Mouse (Mus musculus) hindbrain, embryonic 16.5 days (tissue): Measurements from ENCODE around the gene Dtx4. TPM values are rescaled to one million over a fixed set of nuclear protein-coding genes. Genes with fewer than 3 reads are reported as not detected.

Experiments used
- ATAC-seq: fragments of 200-750 bp; cut with Nextera tagmentation; 2 replicates; pipeline ENCODE4 v1.8.0; 2017; ENCODE audit warnings: moderate TSS enrichment, moderate library complexity
- H3K27ac ChIP-seq: fragments of 300-500 bp; sonication (generic); 2 replicates; pipeline ENCODE4 v1.5.1; 2014; ENCODE audit warnings: low read depth, mild to moderate bottlenecking, control low read depth, low read length, moderate library complexity
- H3K27me3 ChIP-seq: fragments of 300-500 bp; sonication (generic); replicated peaks from 2 replicates; pipeline ENCODE4 v1.6.1; 2014; ENCODE audit warnings: low read length; ENCODE audit not compliant: control insufficient read depth, insufficient read depth
- H3K36me3 ChIP-seq: fragments of 300-500 bp; sonication (generic); 2 replicates; pipeline ENCODE4 v1.6.1; 2014; ENCODE audit warnings: mild to moderate bottlenecking, low read length, moderate library complexity, mixed read lengths; ENCODE audit not compliant: control insufficient read depth, insufficient read depth
- H3K4me1 ChIP-seq: fragments of 300-500 bp; sonication (generic); 2 replicates; pipeline ENCODE4 v1.6.1; 2014; ENCODE audit warnings: low read depth, low read length; ENCODE audit not compliant: control insufficient read depth, insufficient read depth
- H3K4me2 ChIP-seq: fragments of 300-500 bp; sonication (generic); 2 replicates; pipeline ENCODE4 v1.6.1; 2014; ENCODE audit warnings: mild to moderate bottlenecking, low read length, control low read depth, moderate library complexity
- H3K4me3 ChIP-seq: fragments of 300-500 bp; sonication (generic); 2 replicates; pipeline ENCODE4 v1.5.1; 2014; ENCODE audit warnings: mild to moderate bottlenecking, low read length, control low read depth, moderate library complexity
- H3K9ac ChIP-seq: fragments of 300-500 bp; sonication (generic); 2 replicates; pipeline ENCODE4 v1.6.1; 2014; ENCODE audit warnings: low read depth, mild to moderate bottlenecking, control low read depth, low read length, moderate library complexity
- H3K9me3 ChIP-seq: fragments of 300-500 bp; sonication (generic); 2 replicates; pipeline ENCODE4 v1.6.1; 2014; ENCODE audit warnings: mild to moderate bottlenecking, low read length, moderate library complexity; ENCODE audit not compliant: control insufficient read depth
- WGBS: fragments of 180-500 bp; shearing (Covaris S2); extraction: QIAGEN DNeasy Blood & Tissue Kit; methylation state at CpG from one replicate; pipeline ENCODE4 v1.1.7; 2014; 5-methylcytosine and 5-hydroxymethylcytosine counted together
- polyA plus RNA-seq: library from polyadenylated mRNA; unstranded; fragments of >200 nt; fragmentation: Nextera tagmentation; extraction: Ambion mirVana; gene quantifications from 2 replicates; pipeline ENCODE4 v1.2.1, GENCODE M21; 2015

Dtx4 gene
- polyA plus RNA-seq, 1 experiment from 2014 or later, result 32.7 TPM

DNA sequence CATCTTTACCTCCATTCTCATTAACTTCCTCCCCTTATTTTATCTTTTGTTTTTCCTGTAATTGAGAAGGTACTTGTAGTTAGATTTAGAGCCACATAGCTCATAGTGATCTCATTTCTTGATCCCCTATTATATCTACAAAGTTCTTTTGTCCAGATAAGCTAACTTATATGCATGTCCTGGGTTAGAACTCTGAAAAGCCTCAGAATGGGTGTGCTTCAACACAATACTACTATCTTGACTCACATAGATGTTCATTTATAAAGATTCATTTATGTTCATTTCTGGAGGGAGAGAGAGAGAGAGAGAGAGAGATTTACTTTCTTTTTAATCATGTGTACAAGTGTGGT, 17.3 kb upstream of the Dtx4 start:
- no peaks in the 10 kb centered on the region for H3K27me3 ChIP-seq
- peak; percentile 24; the same call in 1 of the 2 replicates for ATAC-seq

DNA sequence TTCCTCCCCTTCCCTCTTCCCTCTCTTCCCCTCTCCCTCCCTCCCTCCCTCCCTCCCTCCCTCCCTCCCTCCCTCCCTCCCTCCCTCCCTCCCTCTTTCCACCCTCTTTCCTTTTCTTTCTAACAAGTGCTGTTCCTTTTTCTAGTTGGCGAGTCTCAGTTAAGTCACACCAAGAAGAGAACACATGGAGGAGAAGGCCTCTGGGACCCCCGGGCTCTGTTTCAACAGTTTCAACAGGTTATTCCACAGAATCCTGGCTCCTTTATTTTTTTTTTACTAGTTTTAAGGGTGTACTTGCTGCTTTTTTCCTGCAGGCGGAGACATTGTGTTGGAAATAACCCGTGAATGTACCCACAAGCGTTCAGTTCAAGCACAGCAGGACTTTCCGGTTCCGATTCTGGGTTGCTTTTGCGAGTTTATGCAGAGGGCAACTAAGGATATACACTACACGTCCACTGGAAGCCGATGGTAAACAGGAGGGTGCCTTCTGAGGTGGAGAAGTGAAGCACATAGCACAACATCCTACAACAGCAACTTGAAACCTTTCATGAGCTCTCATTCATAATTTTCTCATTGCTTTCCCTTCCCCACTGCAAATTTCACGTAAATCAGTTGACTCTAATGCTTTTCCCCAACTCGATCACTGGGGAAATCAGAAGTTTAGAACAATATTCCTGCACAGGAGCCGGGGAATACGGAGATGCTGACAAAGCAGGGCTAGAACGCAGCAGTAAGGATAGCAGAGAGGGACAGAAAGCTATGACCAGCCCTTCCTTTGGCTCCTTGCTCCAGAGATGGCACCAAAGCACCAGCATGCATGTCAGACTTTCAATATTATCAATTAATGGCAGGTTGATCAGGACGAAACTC, 16.7 kb upstream of the Dtx4 start:
- Histone ChIP-seq H3K4me1 (no peaks in the 10 kb centered on the region; the same call in 1 of the 2 replicates), H3K27ac (peak overlapping the region; percentile 72)
- 1% methylated on average over 16 of the region's 16 CpGs for WGBS

More for the DNA sequence above, 17.3 kb upstream of the Dtx4 start:
- H3K4me2 ChIP-seq, result peak overlapping the region; percentile 81
- H3K36me3 ChIP-seq, result no peaks in the 10 kb centered on the region
- H3K27ac ChIP-seq, result no peak overlapping the region
- H3K4me3 ChIP-seq, result peak overlapping the region; percentile 55
- H3K9me3 ChIP-seq, result no peaks in the 10 kb centered on the region
- no peaks in the 10 kb centered on the region; the same call in 1 of the 2 replicates for H3K4me1 ChIP-seq
- peak overlapping the region; percentile 75 for H3K9ac ChIP-seq

DNA sequence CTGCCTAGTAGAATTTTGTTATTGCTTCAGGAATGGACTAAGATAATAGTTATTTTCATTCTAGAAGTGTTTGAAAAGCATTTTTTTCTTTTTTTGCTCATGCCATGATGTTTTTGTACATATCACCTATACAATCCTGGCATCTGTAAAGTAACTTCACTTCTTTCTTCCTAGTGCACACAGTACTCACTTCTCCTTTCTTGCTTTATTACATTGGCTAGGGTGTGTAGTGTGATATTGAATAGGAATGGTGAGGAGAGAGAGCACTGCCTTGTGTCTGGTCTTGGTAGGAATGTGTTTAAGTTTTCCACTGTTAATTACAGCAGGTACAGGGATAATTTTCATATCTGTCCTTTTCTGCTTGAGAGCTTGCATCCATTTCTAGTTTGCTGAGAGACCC, 13.4 kb upstream of the Dtx4 start:
- Histone ChIP-seq H3K9ac (no peak overlapping the region), H3K27me3 (no peaks in the 10 kb centered on the region), H3K4me2 (no peak overlapping the region), H3K9me3 (no peaks in the 10 kb centered on the region), H3K36me3 (no peaks in the 10 kb centered on the region), H3K4me1 (no peaks in the 10 kb centered on the region; the same call in 1 of the 2 replicates), H3K27ac (no peak overlapping the region), H3K4me3 (no peak overlapping the region)
- no peak for ATAC-seq

More for the DNA sequence above, 16.7 kb upstream of the Dtx4 start:
- H3K4me2 ChIP-seq, result peak overlapping the region; percentile 81
- no peaks in the 10 kb centered on the region for H3K36me3 ChIP-seq
- peak overlapping the region; percentile 55 for H3K4me3 ChIP-seq
- no peaks in the 10 kb centered on the region for H3K27me3 ChIP-seq
- ATAC-seq, result peak; percentile 96
- no peaks in the 10 kb centered on the region for H3K9me3 ChIP-seq
- H3K9ac ChIP-seq, result peak overlapping the region; percentile 75

DNA sequence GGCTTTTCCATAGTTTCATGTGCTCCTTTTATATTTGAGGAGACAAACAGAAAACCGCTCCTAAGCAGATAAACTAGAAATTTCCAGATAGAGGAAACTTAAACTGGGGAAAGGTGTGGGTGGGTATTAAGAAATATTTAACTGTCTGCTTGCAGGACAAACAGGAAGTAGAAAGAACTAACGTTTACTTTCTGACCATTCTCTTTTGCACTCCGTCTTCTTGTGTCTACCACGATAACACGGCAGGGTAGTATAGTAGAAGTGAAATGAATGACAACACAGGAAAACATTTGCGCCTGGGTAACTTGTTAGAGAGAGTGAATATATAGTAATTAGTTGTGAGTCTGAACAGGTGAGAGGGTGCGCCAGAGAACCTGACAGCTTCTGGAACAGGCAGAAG, 1.5 kb upstream of the Dtx4 start:
- WGBS, result 93% methylated on average over 7 of the region's 7 CpGs
- ATAC-seq, result no peak
- Histone ChIP-seq H3K27ac (no peak overlapping the region), H3K36me3 (no peaks in the 10 kb centered on the region), H3K9ac (no peak overlapping the region), H3K4me3 (no peak overlapping the region), H3K9me3 (no peaks in the 10 kb centered on the region), H3K27me3 (no peaks in the 10 kb centered on the region), H3K4me1 (peaks cover 13% of the 10 kb centered on the region), H3K4me2 (no peak overlapping the region)

DNA sequence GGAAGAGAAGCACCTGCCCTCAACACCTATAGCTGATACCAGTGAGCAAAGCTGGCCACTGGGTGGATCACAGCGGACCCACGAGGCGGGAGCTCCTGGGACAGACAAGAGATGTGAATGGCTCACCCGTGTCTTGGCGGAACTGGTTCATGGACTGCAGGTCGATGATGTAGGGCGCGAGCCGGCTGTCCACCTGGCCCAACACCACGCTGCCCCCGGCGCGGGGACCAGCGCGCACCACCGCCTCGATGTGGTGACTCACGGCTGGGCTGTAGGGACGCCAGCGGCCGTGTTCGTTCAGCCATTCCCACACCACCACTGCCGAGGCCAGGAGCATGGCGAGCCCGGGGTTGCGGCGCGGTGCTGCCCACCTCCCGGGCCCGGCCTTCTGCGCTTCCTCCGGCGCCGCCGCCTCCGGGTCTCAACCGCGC, 358 bp downstream of the Dtx4 start:
- Histone ChIP-seq H3K9ac (peak overlapping the region; percentile 85), H3K9me3 (no peaks in the 10 kb centered on the region), H3K4me3 (peak overlapping the region; percentile 69), H3K36me3 (no peaks in the 10 kb centered on the region), H3K4me2 (peak overlapping the region; percentile 83), H3K4me1 (peaks cover 13% of the 10 kb centered on the region), H3K27me3 (no peaks in the 10 kb centered on the region), H3K27ac (peak overlapping the region; percentile 93)
- under 1% methylated on average over 37 of the region's 38 CpGs for WGBS
- ATAC-seq, result peak; percentile 63

DNA sequence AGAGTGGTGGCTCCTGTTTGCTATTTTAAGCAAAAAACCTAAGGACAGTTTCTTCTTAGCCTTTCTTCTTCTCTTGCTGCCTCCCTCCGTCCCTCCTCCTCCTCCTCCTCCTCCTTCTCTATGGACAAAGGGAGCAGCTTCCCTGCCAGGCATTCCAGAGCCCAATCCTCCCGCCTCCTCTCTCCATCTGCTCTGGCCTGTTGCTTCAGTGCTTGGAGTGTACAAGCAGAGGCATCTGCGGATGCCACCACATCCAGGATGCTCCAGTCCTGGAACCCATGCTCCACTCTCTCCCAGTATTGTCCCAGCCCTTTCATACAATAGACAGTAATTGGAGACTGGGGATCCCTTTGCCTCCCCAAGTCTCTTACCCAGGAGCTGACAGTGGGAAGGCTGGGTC, 1.1 kb downstream of the Dtx4 start:
- ATAC-seq, result peak; percentile 28; the same call in 1 of the 2 replicates
- Histone ChIP-seq H3K4me2 (peak overlapping the region; percentile 83), H3K27me3 (no peaks in the 10 kb centered on the region), H3K9me3 (no peaks in the 10 kb centered on the region), H3K36me3 (no peaks in the 10 kb centered on the region), H3K4me3 (peak overlapping the region; percentile 69), H3K27ac (peak overlapping the region; percentile 93), H3K9ac (peak overlapping the region; percentile 85), H3K4me1 (peaks cover 14% of the 10 kb centered on the region)
- WGBS, result 0% methylated on average over 3 of the region's 3 CpGs

DNA sequence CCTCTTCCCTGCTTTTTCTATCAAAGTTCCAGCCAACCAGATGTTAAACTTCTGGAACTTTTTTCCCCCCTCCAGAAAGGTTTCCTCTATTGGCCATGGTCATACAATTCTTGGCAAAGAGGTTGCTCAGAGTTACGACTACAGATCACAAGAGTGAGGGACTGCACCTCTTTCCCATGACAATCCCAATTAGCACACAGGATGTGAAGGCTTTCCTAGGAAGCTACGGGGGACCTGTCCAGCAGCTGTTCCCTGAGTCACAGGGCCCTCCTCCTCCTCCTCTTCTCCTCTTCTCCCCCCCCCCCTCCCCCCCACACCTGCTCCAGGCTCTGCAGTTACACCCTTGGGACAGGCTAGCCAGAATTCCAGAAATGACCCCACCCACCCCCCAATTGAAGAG, 1.8 kb downstream of the Dtx4 start:
- no peak for ATAC-seq
- Histone ChIP-seq H3K27ac (peak overlapping the region; percentile 93), H3K4me1 (peaks cover 19% of the 10 kb centered on the region), H3K36me3 (no peaks in the 10 kb centered on the region), H3K4me3 (peak overlapping the region; percentile 69), H3K27me3 (no peaks in the 10 kb centered on the region), H3K4me2 (peak overlapping the region; percentile 83), H3K9me3 (no peaks in the 10 kb centered on the region), H3K9ac (peak overlapping the region; percentile 85)
- WGBS, result 3% methylated on average over 2 of the region's 2 CpGs

DNA sequence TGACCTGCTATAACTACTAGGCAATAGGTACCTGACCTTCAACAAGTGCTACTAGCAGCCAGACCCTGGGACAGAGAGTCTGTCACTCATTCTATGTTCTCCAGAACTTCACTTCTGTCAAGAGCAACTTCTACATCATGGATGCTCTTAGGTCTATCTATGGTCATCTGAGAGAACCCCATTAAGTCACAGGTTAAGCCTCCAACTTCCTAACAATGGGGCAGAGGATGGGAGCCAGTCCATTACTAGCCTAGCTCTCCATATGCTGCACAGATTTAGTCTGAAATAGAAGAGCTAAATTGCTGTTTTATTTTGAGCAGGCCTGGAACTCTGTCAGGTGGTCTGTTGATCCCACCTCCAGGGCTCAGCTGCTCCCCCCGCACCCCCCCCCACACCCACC, 2.3 kb downstream of the Dtx4 start:
- H3K4me1 ChIP-seq, result peaks cover 19% of the 10 kb centered on the region
- H3K27me3 ChIP-seq, result no peaks in the 10 kb centered on the region
- peak overlapping the region; percentile 69; the same call in 1 of the 2 replicates for H3K4me3 ChIP-seq
- ATAC-seq, result no peak
- peak overlapping the region; percentile 83 for H3K4me2 ChIP-seq
- no peaks in the 10 kb centered on the region for H3K9me3 ChIP-seq
- no peaks in the 10 kb centered on the region for H3K36me3 ChIP-seq
- peak overlapping the region; percentile 93 for H3K27ac ChIP-seq
- 17% methylated on average over 1 of the region's 1 CpGs for WGBS
- no peak overlapping the region for H3K9ac ChIP-seq

DNA sequence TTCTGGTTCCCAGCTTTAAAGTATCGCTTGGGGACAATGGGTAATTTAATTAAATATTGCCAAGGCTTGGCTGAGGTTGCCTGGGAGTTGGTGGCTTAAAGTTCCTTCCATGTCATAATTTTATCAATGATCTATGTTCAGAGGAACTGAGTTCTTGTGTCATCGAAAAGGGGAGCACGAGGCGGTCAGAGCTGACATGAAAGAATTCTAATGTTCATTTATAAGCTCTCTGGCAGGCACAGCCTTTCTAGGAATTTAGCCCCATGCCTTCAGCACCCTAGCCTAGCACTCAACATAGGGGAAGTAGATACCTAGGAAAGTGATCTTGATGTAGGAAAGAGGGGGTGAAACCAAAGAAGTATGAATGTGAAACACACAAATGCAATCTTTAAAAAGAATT, 2.9 kb downstream of the Dtx4 start:
- H3K4me1 ChIP-seq, result peaks cover 22% of the 10 kb centered on the region
- no peak for ATAC-seq
- no peak overlapping the region for H3K9ac ChIP-seq
- H3K36me3 ChIP-seq, result no peaks in the 10 kb centered on the region
- peak overlapping the region; percentile 35; the same call in 1 of the 2 replicates for H3K27ac ChIP-seq
- H3K4me2 ChIP-seq, result peak overlapping the region; percentile 83
- 33% methylated on average over 4 of the region's 4 CpGs for WGBS
- H3K9me3 ChIP-seq, result no peaks in the 10 kb centered on the region
- no peaks in the 10 kb centered on the region for H3K27me3 ChIP-seq
- H3K4me3 ChIP-seq, result no peak overlapping the region
